Mouse (Mus musculus) forebrain, embryonic 14.5 days (tissue): ENCODE results near the gene Add3. TPM values are rescaled to one million over a fixed set of nuclear protein-coding genes. Genes with fewer than 3 reads are reported as not detected.

Experiments used
- ATAC-seq: fragments of 200-750 bp; cut with Nextera tagmentation; 2 replicates; pipeline ENCODE4 v1.8.0; 2017; ENCODE audit warnings: mild to moderate bottlenecking, moderate library complexity
- DNase-seq: peaks from one replicate; pipeline ENCODE4 v3.0.0-alpha.2; 2015; ENCODE audit warnings: low spot score
- H3K27ac ChIP-seq: fragments of 300-500 bp; sonication (generic); 2 replicates; pipeline ENCODE4 v1.5.1; 2014; ENCODE audit warnings: low read depth, mild to moderate bottlenecking, control low read depth, low read length, moderate library complexity
- H3K27me3 ChIP-seq: fragments of 300-500 bp; sonication (generic); replicated peaks from 2 replicates; pipeline ENCODE4 v1.6.1; 2014; ENCODE audit warnings: low read length, control low read depth, mixed read lengths; ENCODE audit not compliant: control insufficient read depth, insufficient read depth
- H3K36me3 ChIP-seq: fragments of 300-500 bp; sonication (generic); 2 replicates; pipeline ENCODE4 v1.6.1; 2014; ENCODE audit warnings: low read length, control low read depth; ENCODE audit not compliant: control insufficient read depth, insufficient read depth
- H3K4me1 ChIP-seq: fragments of 300-500 bp; sonication (generic); 2 replicates; pipeline ENCODE4 v1.6.1; 2014; ENCODE audit warnings: antibody characterized with exemption, low read length, control low read depth; ENCODE audit not compliant: control insufficient read depth, insufficient read depth
- H3K4me2 ChIP-seq: fragments of 300-500 bp; sonication (generic); 2 replicates; pipeline ENCODE4 v1.6.1; 2014; ENCODE audit warnings: mild to moderate bottlenecking, control low read depth, low read length
- H3K4me3 ChIP-seq: fragments of 300-500 bp; sonication (generic); 2 replicates; pipeline ENCODE4 v1.5.1; 2014; ENCODE audit warnings: low read depth, low read length, control low read depth
- H3K9ac ChIP-seq: fragments of 300-500 bp; sonication (generic); 2 replicates; pipeline ENCODE4 v1.6.1; 2014; ENCODE audit warnings: mild to moderate bottlenecking, low read length, control low read depth, moderate library complexity
- H3K9me3 ChIP-seq: fragments of 300-500 bp; sonication (generic); replicated peaks from 2 replicates; pipeline ENCODE4 v1.6.1; 2016; ENCODE audit warnings: low read length, control low read depth, mixed read lengths; ENCODE audit not compliant: control insufficient read depth
- WGBS: fragments of 180-500 bp; shearing (Covaris S2); extraction: QIAGEN DNeasy Blood & Tissue Kit; methylation state at CpG from one replicate; pipeline ENCODE4 v1.1.7; 2014; 5-methylcytosine and 5-hydroxymethylcytosine counted together
- polyA plus RNA-seq: library from polyadenylated mRNA; unstranded; fragments of >200 nt; fragmentation: Nextera tagmentation; extraction: Ambion mirVana; gene quantifications from 2 replicates; pipeline ENCODE4 v1.2.1, GENCODE M21; 2014

The Add3 gene
- polyA plus RNA-seq, 1 experiment from 2014 or later, result 25.2 TPM

DNA sequence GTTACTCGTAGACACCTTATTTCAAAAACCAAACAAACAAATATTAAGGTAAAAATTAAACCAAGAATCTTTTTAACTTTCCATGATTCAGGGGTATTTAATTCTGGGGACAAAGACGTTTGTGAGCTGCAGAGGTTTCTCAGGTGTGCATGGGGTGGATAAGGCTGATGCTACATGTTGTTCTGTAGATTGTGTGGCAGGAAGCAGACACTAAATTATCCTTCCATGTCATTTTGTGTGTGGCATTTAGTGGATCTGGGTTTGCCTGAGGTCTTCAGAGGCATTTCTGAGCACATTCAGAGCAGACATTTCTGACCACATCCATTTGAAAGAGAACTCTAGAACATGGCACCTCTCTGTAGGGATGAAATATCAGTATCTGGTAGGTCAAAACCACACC, 52.9 kb downstream of the Add3 start:
- H3K27me3 ChIP-seq, result no peaks in the 10 kb centered on the region

DNA sequence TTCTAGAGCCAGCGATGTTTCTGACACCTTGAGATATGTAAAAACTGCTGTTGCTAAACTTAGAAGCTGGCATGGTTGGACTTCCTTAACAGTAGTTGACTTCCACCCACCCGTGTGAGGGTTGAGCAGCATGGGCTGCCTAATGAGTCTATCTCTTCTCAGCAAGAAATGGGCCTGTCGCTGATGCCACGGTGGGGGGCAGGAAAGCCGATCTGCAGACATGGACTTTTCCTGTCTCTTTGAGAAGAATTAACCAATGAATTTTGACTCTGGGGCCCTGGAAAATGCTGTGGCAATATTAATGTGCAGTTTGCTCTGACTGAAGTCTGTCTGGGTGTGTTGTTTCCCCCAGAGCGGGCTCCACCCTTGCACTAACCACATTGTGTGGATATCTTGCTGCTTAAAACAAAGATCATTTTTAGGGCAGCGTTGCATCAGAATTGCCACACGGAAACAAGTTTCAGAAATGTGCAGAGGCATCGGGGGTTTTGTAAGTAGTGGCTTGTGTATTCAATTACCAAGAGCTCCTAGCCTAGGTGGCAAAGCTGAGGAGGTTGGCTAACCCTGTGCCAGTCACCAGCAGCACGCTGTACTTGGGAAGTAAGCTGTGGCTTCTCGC, 53.8 kb downstream of the Add3 start:
- no peaks in the 10 kb centered on the region for H3K9me3 ChIP-seq
- no peak overlapping the region for H3K9ac ChIP-seq
- H3K27ac ChIP-seq, result no peak overlapping the region
- H3K27me3 ChIP-seq, result no peaks in the 10 kb centered on the region
- 57% methylated on average over 11 of the region's 11 CpGs for WGBS
- no peak overlapping the region for H3K4me2 ChIP-seq
- DNase-seq (no peak), ATAC-seq (no peak)
- H3K36me3 ChIP-seq, result no peaks in the 10 kb centered on the region
- H3K4me1 ChIP-seq, result peaks cover 9% of the 10 kb centered on the region; the same call in 1 of the 2 replicates
- H3K4me3 ChIP-seq, result no peak overlapping the region

More for the DNA sequence above, 52.9 kb downstream of the Add3 start:
- H3K4me1 ChIP-seq, result peaks cover 9% of the 10 kb centered on the region; the same call in 1 of the 2 replicates
- no peaks in the 10 kb centered on the region for H3K9me3 ChIP-seq
- DNase-seq, result no peak
- ATAC-seq, result no peak
- no peaks in the 10 kb centered on the region for H3K36me3 ChIP-seq
- no peak overlapping the region for H3K9ac ChIP-seq
- no peak overlapping the region for H3K4me3 ChIP-seq
- H3K4me2 ChIP-seq, result no peak overlapping the region
- no peak overlapping the region for H3K27ac ChIP-seq
- WGBS, result 83% methylated on average over 2 of the region's 2 CpGs

DNA sequence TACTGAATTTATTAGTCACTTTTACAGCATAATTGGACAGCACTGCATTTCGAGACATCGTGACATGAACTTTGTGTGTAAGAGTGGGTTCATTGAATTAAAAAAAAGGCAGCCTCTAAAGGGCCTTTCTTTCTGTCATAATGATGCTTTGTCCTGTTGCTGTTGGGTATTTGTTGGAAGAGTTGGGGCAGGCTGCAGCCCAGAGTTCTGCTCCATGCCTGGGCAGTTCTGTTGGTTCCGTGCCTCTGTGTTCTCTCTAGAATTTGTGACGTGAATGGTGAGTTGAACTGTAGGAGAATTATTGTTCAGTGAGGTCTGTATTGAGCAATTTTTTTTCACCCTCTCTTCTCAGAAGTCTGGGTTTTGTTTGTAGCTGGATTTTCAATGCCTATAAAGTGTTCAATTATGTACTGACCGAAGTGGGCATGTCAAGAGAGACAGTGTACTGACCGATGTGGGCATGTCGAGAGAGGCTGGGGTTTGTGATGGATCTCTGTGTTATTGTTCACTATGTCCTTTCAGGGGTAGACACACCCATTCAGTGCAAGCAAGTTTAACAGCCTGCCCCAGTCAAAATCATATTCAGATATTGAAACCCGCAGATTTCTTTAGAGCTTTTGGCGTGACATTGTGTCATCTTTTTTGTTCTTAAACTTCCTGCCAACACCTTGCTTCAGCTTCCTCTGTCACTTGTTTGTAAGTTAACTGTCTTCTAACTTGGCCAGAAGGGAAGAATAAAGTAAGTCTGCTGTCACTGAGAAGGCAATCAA, 54.7 kb downstream of the Add3 start:
- no peak for ATAC-seq
- Histone ChIP-seq H3K4me2 (no peak overlapping the region), H3K36me3 (no peaks in the 10 kb centered on the region), H3K9ac (no peak overlapping the region), H3K27ac (no peak overlapping the region), H3K9me3 (no peaks in the 10 kb centered on the region), H3K4me3 (no peak overlapping the region), H3K27me3 (no peaks in the 10 kb centered on the region), H3K4me1 (peaks cover 9% of the 10 kb centered on the region; the same call in 1 of the 2 replicates)
- WGBS, result 45% methylated on average over 9 of the region's 9 CpGs
- DNase-seq, result no peak

DNA sequence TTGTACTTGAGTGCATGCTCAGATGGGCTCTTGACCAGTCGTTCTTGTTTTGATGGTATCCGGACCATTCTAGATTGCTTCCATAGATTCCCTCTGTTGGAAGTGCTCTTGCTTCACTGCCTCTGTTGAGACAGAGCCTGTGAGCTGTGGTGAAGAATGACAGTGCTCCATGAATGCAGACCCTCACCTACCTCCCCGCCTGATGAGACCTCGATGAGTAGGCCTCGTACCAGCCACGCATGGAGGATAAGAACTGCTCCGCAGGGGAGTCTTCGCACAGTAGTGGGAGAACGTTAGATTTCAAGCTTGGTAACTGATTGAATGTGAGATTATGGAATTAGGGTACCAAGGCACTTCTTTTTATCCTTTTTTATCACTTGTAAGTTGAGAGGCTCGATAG, 56.7 kb downstream of the Add3 start:
- 92% methylated on average over 10 of the region's 10 CpGs for WGBS
- DNase-seq (no peak), ATAC-seq (no peak)
- H3K4me3 ChIP-seq, result no peak overlapping the region
- H3K9me3 ChIP-seq, result no peaks in the 10 kb centered on the region
- no peak overlapping the region for H3K9ac ChIP-seq
- H3K27ac ChIP-seq, result no peak overlapping the region
- H3K27me3 ChIP-seq, result no peaks in the 10 kb centered on the region
- no peaks in the 10 kb centered on the region for H3K36me3 ChIP-seq
- no peak overlapping the region for H3K4me2 ChIP-seq
- peaks cover 9% of the 10 kb centered on the region; the same call in 1 of the 2 replicates for H3K4me1 ChIP-seq

DNA sequence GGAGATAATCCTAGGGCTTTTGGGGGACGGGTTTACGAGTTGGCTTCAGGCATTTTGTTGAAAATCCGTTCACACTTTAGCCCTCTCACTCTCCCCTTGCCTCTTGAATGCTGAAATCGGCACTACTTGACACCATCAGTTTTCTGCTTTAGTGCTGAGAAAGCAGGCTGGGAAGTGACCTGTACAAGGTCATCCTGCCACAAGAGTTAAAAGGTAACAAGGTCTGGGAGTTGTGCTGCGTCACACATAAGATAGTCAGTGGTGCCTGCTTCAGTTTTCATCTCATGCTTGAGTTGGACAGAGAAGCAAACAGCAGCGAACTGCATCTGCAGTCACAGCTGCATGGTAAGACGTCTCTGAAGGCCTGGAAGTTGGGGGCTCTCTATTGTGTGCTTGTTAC, 57.5 kb downstream of the Add3 start:
- Histone ChIP-seq H3K4me1 (peaks cover 9% of the 10 kb centered on the region; the same call in 1 of the 2 replicates), H3K9me3 (no peaks in the 10 kb centered on the region), H3K4me2 (no peak overlapping the region), H3K4me3 (no peak overlapping the region), H3K9ac (no peak overlapping the region), H3K27ac (0 out of 2 replicates have a peak overlapping the region, but pooled peaks have one; percentile 14), H3K27me3 (no peaks in the 10 kb centered on the region), H3K36me3 (no peaks in the 10 kb centered on the region)
- DNase-seq, result no peak
- ATAC-seq, result no peak
- WGBS, result 85% methylated on average over 7 of the region's 7 CpGs

DNA sequence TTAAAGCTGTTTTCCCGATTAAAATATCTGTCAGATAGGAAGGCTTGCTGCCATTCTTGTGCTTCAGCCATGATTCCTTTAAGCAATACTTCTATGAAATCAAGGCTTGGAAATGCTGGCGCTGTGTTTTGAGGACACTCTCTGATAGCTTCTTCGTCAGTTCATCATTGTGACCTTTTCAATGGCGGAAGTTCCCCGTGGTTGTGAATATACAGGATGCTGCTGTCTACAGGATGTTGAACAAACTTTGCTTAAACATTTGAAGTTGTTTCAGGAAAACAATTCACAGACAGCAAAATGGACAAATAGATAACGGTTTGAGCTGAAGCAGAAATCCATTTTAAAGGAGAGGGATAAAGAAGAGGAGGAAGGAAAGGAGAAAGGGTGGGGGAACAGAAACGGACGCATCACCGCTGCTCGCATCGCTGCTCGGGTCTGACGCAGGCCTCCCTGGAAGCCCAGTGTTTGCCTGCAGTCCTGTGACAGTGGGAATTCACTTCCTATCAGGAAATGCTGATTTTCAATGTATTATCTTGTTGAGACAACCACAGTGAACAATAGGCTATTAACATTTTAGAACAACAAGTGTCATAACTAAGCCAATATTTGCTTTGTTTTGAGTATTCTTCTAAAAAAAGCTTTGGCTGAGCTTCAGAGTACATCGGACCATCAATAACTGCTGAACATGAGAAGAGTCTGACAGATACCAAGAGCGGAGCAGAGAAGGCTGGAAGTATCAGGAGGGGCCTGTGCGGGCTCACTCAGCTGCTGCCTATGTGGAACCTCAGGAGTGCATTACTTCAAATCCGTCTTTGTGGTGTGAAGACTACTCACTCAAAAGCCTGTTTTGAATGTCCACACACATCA, 58.7 kb downstream of the Add3 start:
- DNase-seq, result no peak
- 87% methylated on average over 17 of the region's 17 CpGs for WGBS
- no peak overlapping the region for H3K27ac ChIP-seq

DNA sequence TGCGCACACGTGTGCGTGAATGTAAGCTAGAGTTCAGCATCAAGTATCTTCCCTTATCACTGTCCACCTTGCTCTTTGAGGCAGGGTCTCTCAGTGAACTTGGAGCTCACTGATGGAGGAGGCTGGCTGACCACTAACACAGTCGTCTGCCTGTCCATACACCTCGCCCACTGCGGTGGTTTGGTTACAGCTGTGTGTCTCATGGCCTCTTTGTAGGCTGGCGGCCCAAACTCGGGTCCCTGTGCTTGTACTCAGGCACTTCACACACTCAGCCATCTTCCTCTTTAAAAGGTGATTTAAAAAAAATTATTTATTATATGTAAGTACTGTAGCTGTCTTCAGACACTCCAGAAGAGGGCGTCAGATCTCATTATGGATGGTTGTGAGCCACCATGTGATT, 59.5 kb downstream of the Add3 start:
- DNase-seq (no peak), ATAC-seq (no peak)
- 95% methylated on average over 9 of the region's 9 CpGs for WGBS
- Histone ChIP-seq H3K9ac (no peak overlapping the region), H3K9me3 (no peaks in the 10 kb centered on the region), H3K4me2 (no peak overlapping the region), H3K4me1 (peaks cover 4% of the 10 kb centered on the region; the same call in 1 of the 2 replicates), H3K36me3 (no peaks in the 10 kb centered on the region), H3K27me3 (no peaks in the 10 kb centered on the region), H3K27ac (no peak overlapping the region), H3K4me3 (no peak overlapping the region)

More for the DNA sequence above, 58.7 kb downstream of the Add3 start:
- Histone ChIP-seq H3K9ac (no peak overlapping the region), H3K9me3 (no peaks in the 10 kb centered on the region), H3K36me3 (no peaks in the 10 kb centered on the region), H3K4me2 (no peak overlapping the region), H3K27me3 (no peaks in the 10 kb centered on the region), H3K4me1 (peaks cover 9% of the 10 kb centered on the region; the same call in 1 of the 2 replicates), H3K4me3 (no peak overlapping the region)
- no peak for ATAC-seq

DNA sequence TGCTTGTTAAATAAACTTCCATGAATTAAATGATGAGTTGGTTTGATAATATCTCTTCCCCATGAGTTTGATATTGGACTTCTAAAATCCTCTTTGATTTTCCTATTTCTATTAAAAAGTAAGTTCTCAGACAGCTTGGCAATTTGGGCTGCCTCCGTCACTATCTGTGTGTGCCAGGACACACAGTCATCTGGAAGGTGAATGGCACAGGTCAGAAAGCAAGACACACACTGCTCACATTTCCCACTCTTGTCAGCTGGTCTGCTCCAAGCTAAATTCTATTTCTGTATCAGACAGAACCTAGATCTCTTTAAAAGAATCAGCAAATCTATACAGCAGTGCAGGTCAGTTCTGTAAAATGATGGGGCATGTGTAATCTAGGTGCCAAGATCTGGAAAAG, 61.9 kb downstream of the Add3 start:
- Histone ChIP-seq H3K27me3 (no peaks in the 10 kb centered on the region), H3K4me1 (no peaks in the 10 kb centered on the region), H3K27ac (no peak overlapping the region), H3K9ac (no peak overlapping the region), H3K9me3 (no peaks in the 10 kb centered on the region), H3K4me3 (no peak overlapping the region), H3K4me2 (no peak overlapping the region), H3K36me3 (no peaks in the 10 kb centered on the region)
- no peak for DNase-seq
- 89% methylated on average over 1 of the region's 1 CpGs for WGBS
- ATAC-seq, result no peak
